Mouse (Mus musculus) heart, embryonic 10.5 days (tissue): Measurements from ENCODE around the gene Clip4. TPM values are rescaled to one million over a fixed set of nuclear protein-coding genes. Genes with fewer than 3 reads are reported as not detected.
"Not testable (repeated sequence)": the region's sequence is repeated elsewhere in the genome, so short reads cannot be mapped to it uniquely, and the experiment has no call there.

Source experiments
- DNase-seq: peaks from one replicate; pipeline ENCODE4 v3.0.0-alpha.2; 2017; ENCODE audit warnings: low spot score
- H3K27ac ChIP-seq: fragments of 300-500 bp; sonication (generic); 2 replicates; pipeline ENCODE4 v1.5.1; 2016; ENCODE audit warnings: mild to moderate bottlenecking
- H3K27me3 ChIP-seq: fragments of 300-500 bp; sonication (generic); 2 replicates; pipeline ENCODE4 v1.6.1; 2016; ENCODE audit warnings: mild to moderate bottlenecking; ENCODE audit not compliant: poor library complexity, insufficient read depth, severe bottlenecking
- H3K36me3 ChIP-seq: fragments of 300-500 bp; sonication (generic); 2 replicates; pipeline ENCODE4 v1.6.1; 2016; ENCODE audit warnings: mild to moderate bottlenecking, moderate library complexity
- H3K4me1 ChIP-seq: fragments of 300-500 bp; sonication (generic); 2 replicates; pipeline ENCODE4 v1.6.1; 2016; ENCODE audit warnings: mild to moderate bottlenecking
- H3K4me3 ChIP-seq: fragments of 300-500 bp; sonication (generic); 2 replicates; pipeline ENCODE4 v1.5.1; 2016; ENCODE audit warnings: mild to moderate bottlenecking, moderate library complexity
- H3K9me3 ChIP-seq: fragments of 300-500 bp; sonication (generic); 2 replicates; pipeline ENCODE4 v1.6.1; 2016; ENCODE audit warnings: mild to moderate bottlenecking, moderate library complexity
- WGBS: fragments of 180-500 bp; shearing (Covaris S2); methylation state at CpG from one replicate; pipeline ENCODE4 v1.1.7; 2016; 5-methylcytosine and 5-hydroxymethylcytosine counted together
- polyA plus RNA-seq: library from polyadenylated mRNA; unstranded; fragments of >200 nt; fragmentation: Nextera tagmentation; extraction: Ambion mirVana; gene quantifications from 2 replicates; pipeline ENCODE4 v1.2.1, GENCODE M21; 2016

Gene Clip4
- 13.9 and 27.9 TPM in 2 replicates for polyA plus RNA-seq

- not testable (repeated sequence) for H3K4me1 ChIP-seq, H3K27me3 ChIP-seq, H3K36me3 ChIP-seq, DNase-seq, H3K9me3 ChIP-seq, H3K27ac ChIP-seq, H3K4me3 ChIP-seq
- WGBS, result 76% methylated on average over 1 of the region's 1 CpGs
Measured at GRCm38 (mm10) chr17:71768173-71768572, at the start of gene Clip4. TSS of gene Clip4 (plus strand) at chr17:71768473.

DNA sequence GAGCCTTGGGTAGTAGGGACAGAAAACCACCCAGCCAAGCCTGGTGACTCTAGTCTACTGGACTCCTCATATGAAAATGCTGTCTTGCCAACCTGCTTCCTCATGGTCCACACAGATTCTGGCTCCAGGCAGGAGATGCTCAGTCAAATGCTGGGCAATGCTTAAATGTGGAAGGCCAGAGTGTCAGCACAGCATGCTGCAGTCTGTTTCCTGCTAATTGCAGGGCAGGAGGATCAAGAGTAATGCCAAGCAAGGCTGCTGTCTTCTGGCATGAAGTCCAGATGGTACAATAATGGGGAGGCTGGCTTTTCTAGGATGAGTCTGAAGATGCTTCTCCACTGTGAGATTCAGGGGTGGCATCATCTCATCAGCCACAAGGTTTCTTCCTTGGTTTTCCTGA is 47.8 kb upstream of the Clip4 start:
- peaks cover 32% of the 10 kb centered on the region for H3K4me1 ChIP-seq
- H3K27ac ChIP-seq, result peak overlapping the region; percentile 88
- H3K4me3 ChIP-seq, result no peak overlapping the region
- no peak for DNase-seq
- H3K27me3 ChIP-seq, result no peaks in the 10 kb centered on the region
- H3K9me3 ChIP-seq, result no peaks in the 10 kb centered on the region
- peaks cover 4% of the 10 kb centered on the region; the same call in 1 of the 2 replicates for H3K36me3 ChIP-seq

GRCm38 (mm10) chr17:71721019-71721418 is 47.3 kb upstream of the Clip4 start:
- Histone ChIP-seq H3K9me3 (no peaks in the 10 kb centered on the region), H3K4me3 (no peak overlapping the region), H3K27me3 (no peaks in the 10 kb centered on the region), H3K36me3 (peaks cover 4% of the 10 kb centered on the region; the same call in 1 of the 2 replicates), H3K4me1 (peaks cover 32% of the 10 kb centered on the region), H3K27ac (peak overlapping the region; percentile 88)
- WGBS, result 25% methylated on average over 3 of the region's 3 CpGs
- DNase-seq, result peak; percentile 83

DNA sequence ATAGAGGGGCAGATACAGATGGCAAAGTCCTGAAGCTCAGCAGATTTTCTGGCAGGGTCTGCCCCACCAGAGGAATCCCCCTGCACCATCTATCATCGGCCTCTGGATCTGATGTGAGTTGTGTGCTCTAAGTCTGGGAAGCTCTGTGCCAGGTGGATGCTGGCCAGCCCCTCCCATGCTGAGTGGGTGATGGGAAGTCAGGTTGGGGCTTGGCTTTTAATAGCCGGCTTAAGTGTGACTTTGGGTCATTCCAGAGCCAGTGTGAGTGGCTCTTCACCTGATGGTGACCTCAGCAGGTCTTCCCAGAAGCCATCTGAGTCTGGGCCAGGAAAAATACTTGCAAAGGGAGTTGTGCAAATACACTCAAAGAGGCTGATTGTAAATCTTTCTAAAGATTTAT is 37.6 kb upstream of the Clip4 start:
- Histone ChIP-seq H3K27ac (no peak overlapping the region), H3K4me1 (peaks cover 12% of the 10 kb centered on the region), H3K4me3 (no peak overlapping the region), H3K9me3 (no peaks in the 10 kb centered on the region; the same call in 1 of the 2 replicates), H3K36me3 (no peaks in the 10 kb centered on the region), H3K27me3 (no peaks in the 10 kb centered on the region)
- WGBS, result 56% methylated on average over 2 of the region's 2 CpGs
- DNase-seq, result no peak

DNA sequence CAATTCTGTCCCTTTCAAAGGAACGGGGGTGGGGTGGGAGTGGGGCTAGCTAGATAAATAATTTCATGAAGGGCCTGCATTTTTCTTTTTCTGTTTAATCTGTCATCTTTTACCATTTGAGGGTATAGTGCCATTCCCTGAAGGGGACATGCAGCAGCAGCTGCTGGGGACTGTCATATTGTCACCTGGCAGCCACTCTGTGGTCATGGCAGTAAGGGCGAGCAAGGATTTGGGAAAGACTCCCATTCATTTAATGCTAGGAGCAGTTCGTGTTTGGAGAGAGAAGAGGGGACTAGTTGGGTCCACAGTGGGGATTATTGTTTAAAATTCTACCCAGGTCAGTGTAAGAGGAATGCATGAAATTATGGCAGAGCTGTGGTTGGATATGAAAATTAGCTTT is 31.8 kb upstream of the Clip4 start:
- DNase-seq, result no peak
- 61% methylated on average over 3 of the region's 3 CpGs for WGBS
- Histone ChIP-seq H3K9me3 (no peaks in the 10 kb centered on the region; the same call in 1 of the 2 replicates), H3K27ac (0 out of 2 replicates have a peak overlapping the region, but pooled peaks have one; percentile 59), H3K36me3 (no peaks in the 10 kb centered on the region), H3K4me1 (peaks cover 20% of the 10 kb centered on the region), H3K27me3 (no peaks in the 10 kb centered on the region), H3K4me3 (no peak overlapping the region)

DNA sequence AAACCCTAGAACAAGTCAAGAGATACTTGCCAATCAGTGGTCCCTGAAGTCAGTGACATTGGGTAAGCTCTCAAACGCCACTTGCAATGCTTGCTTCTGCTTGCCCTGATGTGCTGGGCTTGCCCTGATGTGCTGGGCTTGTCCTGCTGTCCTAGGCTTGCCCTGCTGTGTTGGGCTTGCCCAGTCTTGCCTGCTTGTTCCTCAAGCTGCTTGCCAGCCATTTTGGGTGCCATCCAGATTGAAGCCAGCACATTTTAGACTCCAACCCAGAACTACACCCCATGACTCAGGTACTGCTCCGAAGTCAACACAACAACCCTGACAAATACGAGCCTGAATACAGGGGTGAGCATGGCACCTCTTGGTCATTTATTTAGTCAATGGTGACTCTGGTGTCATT is 26.1 kb upstream of the Clip4 start:
- DNase-seq, result no peak
- H3K36me3 ChIP-seq, result no peaks in the 10 kb centered on the region
- H3K27me3 ChIP-seq, result no peaks in the 10 kb centered on the region
- H3K4me1 ChIP-seq, result peaks cover 6% of the 10 kb centered on the region; the same call in 1 of the 2 replicates
- WGBS, result 88% methylated on average over 3 of the region's 3 CpGs
- no peak overlapping the region for H3K27ac ChIP-seq
- no peak overlapping the region for H3K4me3 ChIP-seq
- H3K9me3 ChIP-seq, result no peaks in the 10 kb centered on the region

GRCm38 (mm10) chr17:71742935-71743334 is 25.3 kb upstream of the Clip4 start:
- 48% methylated on average over 5 of the region's 5 CpGs for WGBS
- no peak overlapping the region for H3K27ac ChIP-seq
- peaks cover 9% of the 10 kb centered on the region; the same call in 1 of the 2 replicates for H3K4me1 ChIP-seq
- H3K4me3 ChIP-seq, result no peak overlapping the region
- DNase-seq, result no peak
- H3K9me3 ChIP-seq, result no peaks in the 10 kb centered on the region
- H3K36me3 ChIP-seq, result no peaks in the 10 kb centered on the region
- no peaks in the 10 kb centered on the region for H3K27me3 ChIP-seq

DNA sequence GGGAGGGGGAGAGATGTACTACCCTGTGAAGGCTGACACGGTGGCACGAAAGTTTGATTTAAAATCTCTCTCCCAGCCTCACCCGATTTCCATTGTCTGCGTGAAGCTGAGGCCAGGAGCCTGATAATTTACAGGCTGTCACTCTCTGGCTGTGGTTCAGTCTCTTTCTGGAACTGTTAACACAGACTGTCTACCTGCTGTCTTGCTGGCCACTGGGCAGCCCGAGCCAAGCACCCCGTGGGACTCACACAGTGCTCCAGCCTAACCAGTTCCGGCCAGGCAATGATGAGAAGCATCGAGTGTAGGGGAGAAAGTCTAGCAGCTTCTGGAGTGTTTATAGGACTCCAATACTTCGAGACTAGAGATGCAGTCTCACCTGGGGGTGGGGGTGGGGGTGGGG is 22.2 kb upstream of the Clip4 start:
- 0 out of 2 replicates have a peak, but pooled peaks cover 12% of the 10 kb centered on the region for H3K27me3 ChIP-seq
- WGBS, result 82% methylated on average over 9 of the region's 9 CpGs
- DNase-seq, result no peak

GRCm38 (mm10) chr17:71747561-71747960 is 20.7 kb upstream of the Clip4 start:
- Histone ChIP-seq H3K9me3 (no peaks in the 10 kb centered on the region), H3K4me1 (peaks cover 14% of the 10 kb centered on the region), H3K27me3 (0 out of 2 replicates have a peak, but pooled peaks cover 19% of the 10 kb centered on the region), H3K4me3 (no peak overlapping the region), H3K36me3 (no peaks in the 10 kb centered on the region), H3K27ac (no peak overlapping the region)
- 82% methylated on average over 8 of the region's 8 CpGs for WGBS
- DNase-seq, result no peak

More for the DNA sequence above, 22.2 kb upstream of the Clip4 start:
- H3K27ac ChIP-seq, result 0 out of 2 replicates have a peak overlapping the region, but pooled peaks have one; percentile 42
- no peaks in the 10 kb centered on the region for H3K36me3 ChIP-seq
- no peak overlapping the region for H3K4me3 ChIP-seq
- H3K4me1 ChIP-seq, result peaks cover 14% of the 10 kb centered on the region
- no peaks in the 10 kb centered on the region for H3K9me3 ChIP-seq

DNA sequence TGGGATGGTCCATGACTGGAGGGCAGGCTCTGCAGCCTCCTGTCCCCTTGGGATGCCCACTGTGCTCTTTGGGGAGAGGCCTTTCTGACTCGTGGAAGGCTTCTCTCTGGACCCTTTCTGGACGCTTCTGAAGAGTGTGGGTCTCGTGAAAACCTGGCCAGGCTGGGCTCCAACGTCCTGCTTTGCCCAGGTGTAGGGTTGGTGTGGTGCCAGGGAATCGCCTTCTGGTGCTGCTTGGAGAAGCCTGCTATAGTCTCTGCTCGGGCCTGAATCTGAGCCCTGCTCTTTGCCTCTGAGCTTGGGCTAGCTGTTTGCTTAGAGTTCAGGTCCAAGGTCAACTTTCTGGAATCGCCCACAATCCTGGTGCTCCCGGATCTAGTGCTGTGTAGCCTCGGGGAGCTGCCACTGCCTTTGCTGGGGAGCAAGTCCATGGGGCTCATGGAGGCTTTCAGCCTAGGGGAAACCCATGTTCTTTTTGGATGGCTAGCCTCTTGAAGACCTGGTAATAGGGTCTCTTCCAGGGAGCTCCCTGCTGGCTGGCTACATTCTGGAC is 18.6 kb upstream of the Clip4 start:
- no peaks in the 10 kb centered on the region for H3K36me3 ChIP-seq
- H3K27me3 ChIP-seq, result 0 out of 2 replicates have a peak, but pooled peaks cover 19% of the 10 kb centered on the region
- H3K9me3 ChIP-seq, result no peaks in the 10 kb centered on the region
- DNase-seq, result no peak
- H3K4me3 ChIP-seq, result no peak overlapping the region
- WGBS, result 81% methylated on average over 9 of the region's 9 CpGs
- peaks cover 14% of the 10 kb centered on the region for H3K4me1 ChIP-seq
- no peak overlapping the region; the same call in 1 of the 2 replicates for H3K27ac ChIP-seq

DNA sequence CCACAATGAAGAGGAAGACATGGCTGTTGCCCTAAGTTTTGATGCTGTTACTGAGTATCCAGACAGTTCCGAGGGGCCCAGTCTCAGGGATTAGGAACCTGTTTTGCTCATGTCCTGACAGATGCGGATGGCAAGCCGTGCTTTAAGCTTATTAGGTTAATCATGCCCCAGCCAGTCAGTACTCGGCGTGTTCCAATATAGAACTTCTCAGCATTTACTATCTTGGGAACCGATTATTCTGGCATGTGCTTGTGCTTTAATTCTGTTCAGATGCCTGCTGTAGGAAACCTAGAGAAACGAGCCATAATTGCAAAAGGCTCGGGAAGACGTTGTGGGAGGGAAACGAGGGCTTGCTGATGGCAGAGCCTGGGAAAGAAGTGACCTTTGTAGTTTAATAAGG is 15.4 kb upstream of the Clip4 start, which contains the start of gene Pcare:
Pcare (minus strand) TSS at position 64 of the 400 bp plus-strand sequence.
- 79% methylated on average over 10 of the region's 10 CpGs for WGBS
- no peaks in the 10 kb centered on the region for H3K36me3 ChIP-seq
- no peaks in the 10 kb centered on the region for H3K9me3 ChIP-seq
- no peak within 1 kb of the TSS for H3K27ac ChIP-seq
- peaks cover 8% of the 10 kb centered on the region for H3K4me1 ChIP-seq
- no peak for DNase-seq
- H3K27me3 ChIP-seq, result 0 out of 2 replicates have a peak, but pooled peaks cover 19% of the 10 kb centered on the region
- no peak within 1 kb of the TSS for H3K4me3 ChIP-seq

DNA sequence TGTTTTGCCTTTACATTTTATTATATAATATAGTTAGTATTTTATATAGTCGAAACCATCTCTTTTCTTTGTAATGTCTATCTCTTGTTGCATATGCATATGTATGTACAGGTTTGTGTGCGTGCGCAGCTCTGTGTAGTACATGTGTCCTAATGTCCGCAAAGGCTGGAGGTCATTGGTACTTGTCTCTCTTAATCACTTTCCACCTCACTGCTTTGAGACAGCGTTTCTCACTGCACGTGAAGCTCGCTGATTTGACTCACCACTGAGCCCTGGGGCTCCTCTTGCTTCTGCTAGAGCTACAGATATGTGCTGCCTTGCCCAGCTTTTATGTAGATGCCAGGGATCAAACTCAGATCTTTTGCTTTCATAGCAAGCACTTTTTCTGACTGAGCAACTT is 7.7 kb upstream of the Clip4 start:
- Histone ChIP-seq H3K4me1 (peaks cover 5% of the 10 kb centered on the region; the same call in 1 of the 2 replicates), H3K9me3 (no peaks in the 10 kb centered on the region), H3K27me3 (no peaks in the 10 kb centered on the region), H3K27ac (no peak overlapping the region), H3K36me3 (no peaks in the 10 kb centered on the region), H3K4me3 (no peak overlapping the region)
- WGBS, result 75% methylated on average over 7 of the region's 7 CpGs
- no peak for DNase-seq

DNA sequence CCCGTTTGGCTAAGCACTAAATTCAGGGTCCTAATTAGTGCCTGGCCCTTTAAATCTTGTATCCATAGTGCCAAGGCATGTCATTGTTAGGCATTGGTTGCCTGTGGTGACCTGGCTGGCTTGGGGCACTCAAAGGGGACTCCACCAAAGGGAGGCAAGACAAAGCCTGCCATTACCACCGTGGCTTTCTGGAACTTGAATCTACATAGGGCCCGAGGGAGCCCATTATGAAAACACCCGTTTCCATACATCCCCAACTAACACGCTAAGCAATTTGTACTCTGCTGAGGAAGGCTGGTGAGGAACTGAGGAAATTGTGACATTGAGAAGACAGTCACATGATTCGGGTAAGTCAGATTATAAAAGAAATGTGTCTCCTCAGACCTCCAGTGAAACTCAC is 1.3 kb downstream of the Clip4 start:
- 61% methylated on average over 6 of the region's 6 CpGs for WGBS
- no peaks in the 10 kb centered on the region for H3K9me3 ChIP-seq
- H3K4me1 ChIP-seq, result no peaks in the 10 kb centered on the region
- H3K36me3 ChIP-seq, result no peaks in the 10 kb centered on the region
- H3K4me3 ChIP-seq, result no peak overlapping the region
- H3K27me3 ChIP-seq, result no peaks in the 10 kb centered on the region
- H3K27ac ChIP-seq, result no peak overlapping the region
- DNase-seq, result no peak

GRCm38 (mm10) chr17:71770696-71771095 is 2.4 kb downstream of the Clip4 start:
- no peaks in the 10 kb centered on the region for H3K27me3 ChIP-seq
- no peak for DNase-seq
- H3K4me1 ChIP-seq, result no peaks in the 10 kb centered on the region
- H3K4me3 ChIP-seq, result no peak overlapping the region
- 81% methylated on average over 3 of the region's 3 CpGs for WGBS
- no peaks in the 10 kb centered on the region for H3K9me3 ChIP-seq
- H3K27ac ChIP-seq, result no peak overlapping the region
- H3K36me3 ChIP-seq, result no peaks in the 10 kb centered on the region
